Mouse (Mus musculus): ENCODE measurements around the gene Pml.

DNA sequence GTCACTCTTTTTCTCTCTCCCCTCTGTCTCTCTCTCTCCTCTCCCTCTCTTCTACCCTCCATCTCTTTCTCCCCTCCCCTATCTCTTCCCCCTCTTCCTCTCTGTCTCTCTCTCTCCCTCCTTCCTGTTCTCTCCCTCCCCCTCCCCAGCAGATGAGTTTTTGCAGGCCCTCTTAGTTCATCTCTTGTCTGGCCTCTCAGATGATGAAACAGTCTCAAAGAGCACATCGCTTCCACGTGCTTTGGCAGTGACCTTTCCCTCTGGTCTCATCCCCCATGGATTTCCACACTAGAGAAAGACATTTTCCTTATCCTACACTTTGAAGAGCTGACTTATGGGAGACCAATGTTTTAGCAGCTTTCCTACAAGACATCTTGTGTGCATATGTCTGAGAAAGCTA, 76.7 kb downstream of the Pml start:
- no peak for TF ChIP-seq TAL1 (IDR thresholded peaks at IDR 0.05; ENCODE audit: low read length)
- no peak for TF ChIP-seq GATA1 (IDR thresholded peaks at IDR 0.05; ENCODE audit: low read length)
